Mouse (Mus musculus): Measurements from ENCODE around the gene Sec24a.
"Not testable (repeated sequence)": the region's sequence is repeated elsewhere in the genome, so short reads cannot be mapped to it uniquely, and the experiment has no call there.

Sec24a gene

DNA sequence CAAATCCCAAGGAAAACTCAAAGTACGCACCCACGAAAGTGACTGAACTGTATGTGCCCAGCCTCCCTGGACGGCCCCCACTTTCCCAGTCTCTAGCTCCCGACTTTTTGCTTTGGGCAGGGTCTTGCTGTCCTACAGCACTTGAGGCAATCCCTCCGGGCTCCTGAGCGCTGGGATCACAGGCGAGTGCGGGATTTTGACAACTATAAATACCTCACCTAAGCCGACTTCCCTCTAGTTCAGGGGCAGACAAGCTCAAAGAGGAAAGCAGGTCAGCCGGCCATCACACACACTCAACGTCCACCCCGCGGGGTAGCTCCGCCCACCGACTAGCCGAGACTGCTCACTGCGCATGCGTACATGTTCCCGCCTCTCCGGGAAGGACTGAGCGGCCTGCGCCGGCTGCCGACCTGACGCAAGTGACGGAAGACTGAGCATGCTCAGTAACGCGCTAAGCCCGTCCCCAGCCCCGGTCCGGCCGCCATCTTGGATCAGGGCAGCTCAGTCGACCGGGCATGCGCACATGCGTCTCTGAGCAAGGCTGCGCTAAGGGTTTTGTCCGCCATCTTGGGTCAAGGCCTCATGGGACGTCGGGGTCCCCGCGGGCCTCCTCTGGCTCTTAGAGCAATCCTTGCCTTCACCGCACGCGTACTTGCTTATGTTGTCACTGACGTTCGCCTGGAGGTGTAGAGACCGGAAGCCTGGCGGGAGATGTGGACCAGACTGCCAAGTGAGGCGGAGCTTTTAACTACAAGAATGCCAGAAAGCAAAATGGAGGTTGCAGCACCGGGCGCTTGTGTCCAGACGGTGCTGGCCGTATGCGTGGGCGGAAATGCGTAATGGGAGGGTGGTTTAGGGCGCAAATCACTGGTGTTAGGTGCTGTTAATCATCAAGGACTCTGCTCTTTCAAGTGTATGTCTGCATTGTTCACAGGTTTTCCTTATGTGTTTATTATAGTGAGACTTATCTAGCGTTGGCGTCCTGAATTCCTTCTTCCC is 74.8 kb downstream of the Sec24a start, which contains the start of gene 0610009B22Rik:
Gene 0610009B22Rik (minus strand): TSS at position 545 of the 999 bp plus-strand sequence.
- peak; percentile 97 to 100 for DNase-seq (ENCODE audit: low spot score in 2 of 2)

DNA sequence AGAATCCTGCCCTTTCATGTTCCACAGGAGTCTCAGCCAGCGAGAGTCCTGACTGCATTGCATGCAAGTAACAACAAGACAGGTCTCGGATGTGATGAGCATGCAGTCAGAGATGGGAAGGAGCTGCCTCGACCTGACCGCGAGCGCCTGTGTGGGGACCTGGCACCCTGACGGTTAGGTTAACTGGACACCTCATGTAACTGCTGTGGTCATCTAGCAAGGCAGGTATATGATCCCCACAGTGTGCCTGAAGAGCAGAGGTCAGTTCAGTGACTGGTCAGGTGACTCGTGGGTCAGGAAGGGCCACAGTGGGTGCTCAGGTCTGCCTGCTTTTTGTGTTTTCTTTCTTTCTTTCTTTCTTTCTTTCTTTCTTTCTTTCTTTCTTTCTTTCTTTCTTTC is 81.5 kb downstream of the Sec24a start:
- no peak for DNase-seq (ENCODE audit: low spot score in 2 of 2)

DNA sequence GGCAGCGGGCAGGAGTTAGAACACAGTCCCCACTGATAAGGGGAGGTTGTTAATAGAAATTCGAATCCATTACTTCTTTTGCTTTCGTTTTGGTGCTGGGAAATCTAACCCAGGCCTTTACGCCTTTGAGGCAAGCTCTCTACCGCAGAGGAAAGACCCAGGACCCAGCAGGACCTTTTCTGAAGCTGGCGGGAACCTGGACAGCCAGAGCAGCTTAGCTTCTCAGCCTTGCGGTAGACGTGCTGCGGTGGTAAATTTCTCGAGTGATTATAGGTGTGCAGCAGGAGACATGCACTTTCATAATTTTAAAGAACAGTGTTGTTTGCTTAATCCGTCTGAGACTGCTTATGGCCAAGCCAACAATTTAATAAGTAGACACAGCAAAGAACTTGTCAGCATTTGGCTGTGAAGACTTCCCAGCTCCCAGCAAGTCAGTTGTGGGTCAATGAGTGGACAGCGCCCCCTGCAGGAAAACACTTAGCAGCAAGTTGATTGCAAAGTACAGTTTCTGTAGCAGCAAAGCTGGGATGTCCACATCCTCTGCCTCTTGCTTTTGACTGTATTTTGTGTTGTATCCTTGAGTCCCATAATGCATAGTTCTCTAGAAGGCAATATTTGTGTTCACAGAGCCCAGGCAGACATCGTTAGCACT is 82.0 kb downstream of the Sec24a start:
- peak; percentile 81 to 82 for DNase-seq (ENCODE audit: low spot score in 2 of 2)

DNA sequence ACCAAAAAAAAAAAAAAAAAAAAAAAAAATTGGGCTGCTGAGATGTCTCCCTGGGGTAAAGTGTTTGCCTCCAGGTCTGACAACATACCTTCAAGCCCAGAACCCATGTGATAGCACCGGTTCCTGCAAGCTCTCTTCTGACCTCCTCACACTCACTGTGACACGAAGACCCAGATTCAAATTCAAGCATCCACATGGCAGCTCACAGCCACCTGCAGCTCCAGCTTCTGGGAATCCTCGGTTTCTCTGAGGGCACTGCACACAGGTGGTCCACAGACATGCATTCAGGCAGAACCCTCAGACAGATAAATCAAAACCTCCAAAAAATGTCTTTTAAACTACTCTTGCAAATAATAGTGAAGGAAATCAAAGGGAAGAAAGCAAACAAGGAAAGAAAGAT is 84.0 kb downstream of the Sec24a start:
- no peak for DNase-seq (ENCODE audit: low spot score in 2 of 2)

DNA sequence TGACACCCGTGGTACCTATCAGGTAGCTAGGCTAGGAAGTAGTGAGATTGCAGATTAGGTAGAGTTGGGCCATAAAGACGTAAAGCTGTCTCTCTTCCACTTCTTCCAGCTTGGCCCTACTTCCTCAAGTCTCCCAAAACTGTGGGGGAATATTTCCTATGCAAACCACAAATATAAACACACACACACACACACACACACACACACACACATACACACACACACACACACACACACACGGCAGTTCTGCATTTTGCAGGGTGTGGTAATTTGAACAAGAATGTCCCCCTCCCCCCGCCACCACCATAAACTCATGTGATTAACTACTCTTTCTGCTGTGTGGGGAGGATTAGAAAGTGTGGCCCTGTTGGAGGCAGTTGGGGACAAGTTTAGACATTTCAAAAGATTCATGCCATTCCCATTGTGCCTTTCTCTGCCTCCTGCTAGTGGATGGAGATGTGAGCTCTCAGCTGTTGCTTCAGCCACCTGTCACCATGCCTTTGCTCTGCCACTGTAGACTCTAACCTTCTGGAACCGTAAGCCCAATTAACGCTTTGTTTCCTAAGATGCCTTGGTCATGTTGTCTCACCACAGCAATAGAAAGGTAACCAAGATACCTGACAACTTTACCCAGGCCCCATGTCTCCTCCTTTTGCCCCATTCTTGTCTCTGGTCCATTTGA is 85.6 kb downstream of the Sec24a start:
- DNase-seq (ENCODE audit: low spot score in 2 of 2), result no peak

DNA sequence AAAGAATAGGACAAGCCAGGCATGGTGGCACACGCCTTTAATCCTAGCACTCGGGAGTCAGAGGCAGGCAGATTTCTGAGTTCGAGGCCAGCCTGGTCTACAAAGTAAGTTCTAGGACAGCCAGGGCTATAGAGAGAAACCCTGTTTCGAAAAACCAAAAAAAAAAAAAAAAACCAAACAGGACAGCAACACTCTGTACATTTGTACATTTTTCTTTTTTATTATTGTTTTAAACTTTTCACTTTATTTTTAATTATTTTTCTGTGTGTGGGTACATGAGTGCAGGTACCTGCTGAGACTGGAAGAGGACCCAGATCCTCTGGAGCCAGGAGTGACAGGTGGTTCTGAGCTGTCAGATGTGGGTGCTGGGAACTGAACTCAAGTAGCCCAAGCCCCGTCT is 88.0 kb downstream of the Sec24a start:
- no peak for DNase-seq (ENCODE audit: low spot score in 2 of 2)

DNA sequence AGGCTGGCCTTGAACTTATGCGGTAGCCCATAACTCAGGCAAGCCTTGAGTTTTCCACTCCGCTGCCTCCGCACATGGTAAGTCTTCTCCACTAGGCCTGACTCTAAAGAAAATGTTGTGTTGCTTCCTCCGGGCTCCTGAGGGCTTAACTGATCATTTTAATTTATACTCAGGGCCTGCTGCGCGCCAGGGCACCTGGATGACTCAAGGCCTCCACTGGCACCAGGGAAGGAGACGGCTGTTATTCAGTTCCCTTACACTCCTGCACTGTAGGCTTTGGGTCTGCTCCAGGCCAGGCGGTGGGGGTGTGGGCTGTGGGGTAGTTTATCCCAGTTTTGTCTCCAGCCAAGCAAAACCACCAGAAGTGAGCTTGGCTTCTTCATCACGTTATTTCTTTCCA is 90.1 kb downstream of the Sec24a start:
- peak in 1 of 2 experiments; percentile 46 for DNase-seq (ENCODE audit: low spot score in 2 of 2)

DNA sequence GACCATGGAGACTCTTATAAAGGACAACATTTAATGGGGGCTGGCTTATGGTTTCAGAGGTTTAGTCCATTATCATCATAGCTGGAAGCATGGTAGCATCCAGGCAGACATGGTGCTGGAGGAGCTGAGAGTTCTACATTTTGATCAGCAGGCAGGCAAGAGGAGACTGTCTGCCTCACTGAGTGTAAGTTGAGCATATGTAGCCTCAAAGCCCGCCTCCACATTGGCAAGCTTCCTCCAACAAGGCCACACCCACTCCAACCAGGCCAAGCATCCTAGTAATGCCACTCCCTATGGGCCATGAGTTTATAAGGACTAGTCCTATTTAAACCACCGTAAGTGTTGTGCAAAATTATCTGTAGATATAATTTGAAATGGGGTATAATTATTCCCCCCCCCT is 92.1 kb downstream of the Sec24a start:
- no peak for DNase-seq (ENCODE audit: low spot score in 2 of 2)

DNA sequence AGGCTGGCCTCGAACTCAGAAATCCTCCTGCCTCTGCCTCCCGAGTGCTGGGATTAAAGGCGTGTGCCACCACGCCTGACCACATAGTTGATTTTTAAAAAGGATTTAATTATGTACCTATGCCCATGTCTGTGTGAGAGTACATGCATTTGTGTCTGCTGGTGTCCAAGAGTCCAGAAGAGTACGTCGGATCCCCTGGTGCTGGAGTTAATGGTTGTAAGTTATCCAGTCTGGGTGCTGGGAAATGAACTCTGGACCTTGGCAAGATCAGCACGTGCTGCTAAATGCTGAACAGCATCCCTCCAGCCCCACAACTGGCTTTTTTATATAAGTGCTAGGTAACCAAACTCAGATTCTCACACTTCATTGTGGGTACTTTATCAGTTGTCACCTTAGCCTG is 92.6 kb downstream of the Sec24a start:
- DNase-seq (ENCODE audit: low spot score in 2 of 2), result no peak

DNA sequence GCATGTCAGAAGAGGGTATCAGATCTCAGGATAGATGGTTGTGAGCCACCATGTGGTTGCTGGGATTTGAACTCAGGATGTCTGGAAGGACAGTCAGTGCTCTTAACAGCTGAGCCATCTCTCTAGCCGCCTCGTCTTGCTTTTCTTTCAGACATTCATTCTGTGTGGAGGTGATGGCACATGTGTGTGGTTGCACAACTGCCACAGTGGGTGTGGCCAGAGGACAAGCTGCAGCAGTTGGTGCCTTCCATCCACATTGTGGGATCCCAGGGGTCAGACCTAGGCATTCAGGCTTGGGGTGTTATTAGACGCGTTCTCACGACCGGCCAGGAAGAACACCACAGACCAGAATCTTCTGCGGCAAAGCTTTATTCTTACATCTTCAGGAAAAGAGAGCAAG is 98.7 kb downstream of the Sec24a start:
- not testable (repeated sequence) for DNase-seq (ENCODE audit: low spot score in 2 of 2)

DNA sequence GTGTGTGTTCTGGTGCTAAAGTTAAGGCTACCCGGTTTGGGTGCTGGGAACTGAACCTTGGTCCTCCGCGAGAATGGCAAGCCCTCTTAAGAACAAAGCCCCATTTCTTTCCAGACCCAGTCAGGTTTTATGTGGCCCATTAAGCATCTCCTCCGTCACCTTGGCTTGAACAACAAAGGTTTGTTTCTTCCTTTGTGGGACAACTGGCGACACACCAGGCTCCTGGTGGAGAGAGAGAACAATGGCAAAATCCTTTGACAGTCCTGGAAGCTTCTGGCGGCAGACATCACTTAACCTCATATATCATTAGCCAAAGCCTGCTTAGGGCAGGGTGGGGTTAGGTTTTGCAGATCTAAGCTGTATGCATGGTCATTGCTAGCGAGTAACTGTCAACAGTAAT is 100.8 kb downstream of the Sec24a start:
- no peak for DNase-seq (ENCODE audit: low spot score in 2 of 2)

DNA sequence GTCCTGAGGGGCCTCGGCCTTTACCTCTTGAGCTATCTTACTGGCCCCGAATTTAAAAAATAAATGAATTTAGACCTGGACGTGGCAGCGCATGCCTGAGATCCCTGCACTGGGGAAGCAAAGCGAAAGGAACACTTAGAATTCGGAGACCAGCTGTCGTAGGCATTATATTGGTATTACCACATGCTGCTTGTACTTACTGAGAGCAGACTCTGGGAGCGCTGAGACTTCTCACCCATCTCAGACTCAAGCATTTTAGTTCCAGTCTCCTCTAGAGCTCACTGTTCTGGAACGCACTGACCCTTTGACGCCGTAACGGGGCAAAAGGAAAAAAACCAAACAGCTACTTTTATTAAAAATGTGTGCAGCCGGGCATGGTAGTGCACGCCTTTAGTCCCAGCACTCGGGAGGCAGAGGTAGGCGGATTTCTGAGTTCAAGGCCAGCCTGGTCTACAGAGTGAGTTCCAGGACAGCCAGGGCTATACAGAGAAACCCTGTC is 101.5 kb downstream of the Sec24a start:
- DNase-seq (ENCODE audit: low spot score in 2 of 2), result no peak

DNA sequence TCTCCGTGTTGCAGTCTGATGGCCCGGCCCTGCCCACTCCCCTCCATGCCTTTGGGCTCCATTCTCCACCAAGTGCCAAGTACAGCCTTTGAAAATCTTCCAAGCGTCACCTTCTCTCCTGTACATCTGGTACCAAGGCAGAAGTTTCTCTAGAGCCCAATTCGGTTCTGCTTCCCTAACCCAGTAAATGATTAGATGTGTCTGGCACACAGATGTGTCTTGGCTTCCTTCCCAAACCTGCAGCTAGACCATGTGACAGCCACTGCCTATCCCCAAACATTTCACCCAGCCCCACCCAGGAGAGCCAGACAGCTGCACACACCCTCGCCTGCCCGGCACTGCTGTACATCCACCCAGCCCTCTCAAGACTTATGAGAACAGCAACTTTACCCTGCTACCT is 104.7 kb downstream of the Sec24a start:
- no peak for DNase-seq (ENCODE audit: low spot score in 2 of 2)

DNA sequence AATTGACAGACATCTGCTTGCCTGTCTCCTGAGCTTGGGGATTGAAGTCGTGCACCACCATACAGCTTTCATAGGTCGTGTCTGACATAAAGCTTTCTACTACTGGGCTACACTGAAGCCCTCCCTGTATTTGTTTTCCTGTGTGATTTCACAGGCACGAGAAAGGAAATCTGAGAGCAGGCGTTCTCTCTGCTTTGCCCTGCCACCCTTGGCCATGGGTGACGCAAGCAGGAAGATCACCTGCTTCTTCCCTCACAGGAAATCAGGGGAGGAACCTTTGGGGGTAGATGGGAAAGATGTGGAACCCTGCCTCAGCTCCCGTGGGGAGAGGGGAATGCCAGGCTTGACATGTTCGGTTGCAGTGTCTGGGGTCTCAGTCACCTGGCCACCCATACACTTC is 105.1 kb downstream of the Sec24a start:
- DNase-seq (ENCODE audit: low spot score in 2 of 2), result no peak

DNA sequence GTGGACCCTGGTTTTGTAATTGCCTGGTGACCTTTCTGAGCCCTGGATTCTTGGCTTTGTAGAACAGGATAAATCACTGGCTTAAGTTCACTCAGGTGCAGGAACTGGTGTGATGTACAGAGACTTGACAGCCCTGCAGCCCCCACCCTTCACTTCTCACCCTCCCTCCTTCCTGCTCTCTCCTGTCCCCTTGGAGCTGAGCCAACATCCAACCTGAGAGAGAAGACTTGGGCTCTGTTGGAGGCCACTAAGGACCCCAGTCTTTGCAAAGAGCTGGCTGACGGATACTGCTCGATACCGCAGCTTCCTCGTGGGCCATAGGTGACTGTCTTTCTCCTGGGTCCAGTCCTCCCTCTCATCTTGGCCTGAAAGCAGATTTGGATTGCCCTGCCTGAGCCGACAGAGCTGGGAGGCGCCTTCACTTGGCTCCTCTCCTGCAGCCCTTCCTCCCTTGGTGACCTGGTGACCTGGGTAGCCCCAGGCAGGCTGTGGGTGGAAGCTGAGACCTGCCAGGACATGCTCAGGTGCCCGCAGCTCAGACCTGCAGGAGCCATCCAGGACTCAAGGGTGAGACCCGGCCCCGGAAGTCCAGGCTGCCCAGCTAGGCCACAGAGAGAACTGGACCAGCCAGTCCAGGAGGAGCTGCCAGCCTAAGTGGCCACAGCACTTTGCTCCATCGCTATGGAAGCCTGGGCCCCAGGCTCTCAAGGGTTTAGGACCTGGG is 106.5 kb downstream of the Sec24a start:
- DNase-seq (ENCODE audit: low spot score in 2 of 2), result peak; percentile 68 to 84

DNA sequence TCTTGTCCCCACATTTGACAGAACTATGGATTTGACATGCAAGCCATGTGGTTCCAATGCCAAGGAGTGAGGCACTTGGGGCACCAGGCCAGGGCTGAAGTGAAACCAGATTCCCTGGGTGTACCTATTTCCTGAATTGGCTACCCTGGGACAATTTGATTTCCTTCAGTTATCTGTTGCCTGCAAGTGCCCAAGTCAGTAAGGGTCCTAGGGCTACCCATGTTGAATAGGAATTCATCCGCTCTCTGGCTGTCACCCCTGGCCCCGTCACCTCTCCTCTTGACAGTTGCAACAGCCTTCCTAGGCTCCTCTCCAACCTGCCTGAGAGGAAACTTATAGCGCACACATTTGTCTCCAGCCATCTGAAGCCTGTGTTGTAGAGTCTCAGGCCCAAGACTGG is 108.5 kb downstream of the Sec24a start:
- no peak for DNase-seq (ENCODE audit: low spot score in 2 of 2)

DNA sequence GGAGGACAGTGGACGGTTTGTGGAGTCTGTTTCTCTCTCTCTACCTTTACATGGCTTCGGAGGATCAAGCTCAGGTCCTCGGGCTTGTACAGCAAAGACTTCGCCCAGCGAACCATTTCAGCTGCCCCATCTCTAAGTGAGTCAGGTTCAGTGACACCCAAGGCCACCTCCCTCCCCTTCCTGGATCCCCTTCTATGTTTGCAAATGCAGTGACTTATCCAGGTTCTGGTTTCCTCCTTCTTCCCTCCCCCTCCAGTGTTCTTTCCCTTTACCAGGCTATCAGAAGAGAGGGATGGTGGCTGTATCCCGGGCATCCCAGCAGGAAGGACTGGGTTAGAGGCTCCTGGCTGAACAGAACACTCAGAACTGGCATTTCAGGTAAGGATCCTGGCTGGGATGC is 109.7 kb downstream of the Sec24a start:
- no peak for DNase-seq (ENCODE audit: low spot score in 2 of 2)

DNA sequence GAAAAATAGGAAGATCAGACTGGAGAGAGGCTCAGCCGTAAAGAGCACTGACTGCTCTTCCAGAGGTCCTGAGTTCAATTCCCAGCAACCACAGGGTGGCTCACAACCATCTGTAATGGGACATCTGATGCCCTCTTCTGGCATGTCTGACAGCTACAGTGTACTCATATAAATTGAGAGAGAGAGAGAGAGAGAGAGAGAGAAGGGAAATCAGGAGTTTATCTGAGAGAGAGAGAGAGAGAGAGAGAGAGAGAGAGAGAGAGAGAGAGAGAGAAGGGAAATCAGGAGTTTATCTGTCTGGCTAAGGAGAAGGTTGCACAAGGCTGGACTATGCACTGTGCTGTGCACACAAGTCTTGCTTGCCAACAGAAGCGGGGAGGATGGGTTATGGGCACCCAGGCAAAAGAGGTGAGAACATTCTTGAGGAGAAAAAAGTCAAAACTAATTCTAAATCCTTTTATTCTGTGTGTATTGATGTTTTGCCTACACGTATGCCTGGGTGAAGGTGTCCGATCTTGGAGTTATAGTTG is 110.5 kb downstream of the Sec24a start:
- no peak for DNase-seq (ENCODE audit: low spot score in 2 of 2)

DNA sequence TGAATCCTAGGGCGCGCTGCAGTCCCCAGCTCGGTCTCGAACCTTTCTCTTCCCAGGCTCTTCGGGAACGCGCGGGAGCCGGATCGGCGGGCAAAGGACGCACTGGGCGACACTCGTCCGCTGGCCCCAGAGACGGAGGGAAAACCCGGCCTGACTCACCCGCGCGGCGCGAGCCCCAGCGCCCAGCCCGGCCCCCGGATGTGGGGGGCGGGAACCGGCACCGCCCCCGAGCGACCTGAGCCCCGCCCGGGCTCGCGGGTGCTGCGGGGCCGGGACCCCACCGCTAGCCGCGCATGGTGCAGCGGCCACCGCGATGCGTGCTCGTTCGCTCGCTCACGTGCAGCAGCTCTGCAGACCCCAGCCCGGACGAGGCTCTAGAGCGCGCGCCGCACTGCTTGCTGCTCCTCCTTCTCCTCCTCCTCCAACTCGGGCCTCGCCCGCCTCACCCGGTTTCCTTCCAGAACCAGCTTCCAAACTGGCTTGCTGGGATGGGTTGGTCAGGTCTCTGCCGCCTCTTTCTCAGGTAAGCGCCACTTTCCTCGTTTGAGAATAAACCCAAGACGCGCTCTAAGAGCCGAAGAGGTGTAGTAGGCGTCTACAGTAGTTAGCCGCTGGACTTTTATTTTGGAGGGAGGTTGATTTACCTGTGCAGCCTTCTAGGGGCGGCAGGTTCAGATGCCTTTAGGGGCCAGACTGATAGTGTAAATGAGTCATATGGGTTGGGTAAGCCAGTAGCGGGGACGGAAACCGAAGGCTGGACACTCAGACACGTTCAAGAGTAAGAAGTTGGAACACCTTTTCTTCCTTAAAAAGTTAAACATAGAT is 112.5 kb downstream of the Sec24a start, which contains the start of the genes N4bp3 and D930048N14Rik:
Gene N4bp3 (minus strand): TSS at position 152 of the 825 bp plus-strand sequence.
Gene D930048N14Rik (plus strand): TSS at position 264 of the 825 bp plus-strand sequence.
- DNase-seq (ENCODE audit: low spot score in 2 of 2), result peak; percentile 71 to 79

DNA sequence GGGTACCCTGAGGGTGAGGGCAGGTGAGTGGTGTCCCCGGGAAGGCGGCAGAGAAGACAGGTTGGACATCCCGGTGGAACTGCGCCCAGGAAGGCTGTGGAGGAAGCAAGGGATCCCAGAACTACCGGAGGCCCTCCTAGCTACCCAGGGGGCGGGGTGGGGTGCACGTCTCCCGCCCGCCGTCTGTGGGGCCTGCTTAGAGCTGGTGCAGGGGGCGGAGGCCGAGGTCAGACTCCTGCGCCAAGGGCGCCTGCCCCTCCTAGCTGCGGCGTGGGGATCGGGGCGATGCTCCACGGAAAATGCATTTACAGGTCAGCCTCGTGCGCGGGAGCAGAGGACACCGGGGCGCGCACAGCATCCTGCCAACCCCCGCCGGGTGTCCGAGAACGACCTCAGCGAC is 113.2 kb downstream of the Sec24a start:
- no peak for DNase-seq (ENCODE audit: low spot score in 2 of 2)
